Mouse (Mus musculus) MEL (cell line): ENCODE measurements at regions not wholly inside any gene's neighbourhood (a gene's known extent, or its start where the extent isn't known, plus 50 kb on each side); places are given as distances from the start of the nearest gene placed in this dataset.

ENCODE experiments used
- DNase-seq: peaks from one replicate; pipeline ENCODE4 v3.0.0; 2011; ENCODE audit warnings: low read depth, low spot score
- H3K27ac ChIP-seq: 2 replicates; pipeline ENCODE4 v1.5.1; 2012; ENCODE audit warnings: low read depth, mild to moderate bottlenecking, control low read depth, low read length, moderate library complexity; ENCODE audit not compliant: control insufficient read depth
- H3K27me3 ChIP-seq, 2 experiments: fragments of 150-350 bp in 1 of 2; sonication (generic) in 1 of 2; 2 replicates each; pipeline ENCODE4 v1.6.1; 2012; ENCODE audit warnings: low read length in 2 of 2, mild to moderate bottlenecking in 2 of 2, improper control_type of control experiment in 1 of 2, moderate library complexity in 1 of 2; ENCODE audit not compliant: insufficient read depth in 2 of 2, control insufficient read depth in 1 of 2
- H3K36me3 ChIP-seq, 2 experiments: 2 replicates each; pipeline ENCODE4 v1.6.1; 2012 to 2014; ENCODE audit warnings: low read length in 2 of 2, improper control_type of control experiment in 1 of 2, inconsistent platforms in 1 of 2, mild to moderate bottlenecking in 1 of 2; ENCODE audit not compliant: insufficient read depth in 2 of 2, control insufficient read depth in 1 of 2
- H3K4me1 ChIP-seq, 2 experiments: fragments of 150-350 bp in 1 of 2; sonication (generic) in 1 of 2; 2 replicates each; pipeline ENCODE4 v1.6.1; 2012; ENCODE audit warnings: low read length in 2 of 2, improper control_type of control experiment in 1 of 2, mild to moderate bottlenecking in 1 of 2; ENCODE audit not compliant: insufficient read depth in 2 of 2, control insufficient read depth in 1 of 2
- H3K4me3 ChIP-seq, 2 experiments: fragments of 150-350 bp in 1 of 2; sonication (generic) in 1 of 2; 2 replicates each; pipeline ENCODE4 v1.5.1; 2012; ENCODE audit warnings: low read depth in 2 of 2, low read length in 2 of 2, mild to moderate bottlenecking in 2 of 2, moderate library complexity in 2 of 2, control low read depth in 1 of 2, improper control_type of control experiment in 1 of 2; ENCODE audit not compliant: control insufficient read depth in 1 of 2, insufficient read depth in 1 of 2
- H3K79me2 ChIP-seq: 2 replicates; pipeline ENCODE4 v1.6.1; 2012; ENCODE audit warnings: mild to moderate bottlenecking, low read length, moderate library complexity; ENCODE audit not compliant: control insufficient read depth, poor library complexity, insufficient read depth
- H3K9ac ChIP-seq: 2 replicates; pipeline ENCODE4 v1.6.1; 2012; ENCODE audit warnings: low read depth, mild to moderate bottlenecking, control low read depth, low read length, moderate library complexity; ENCODE audit not compliant: control insufficient read depth, poor library complexity, severe bottlenecking
- H3K9me3 ChIP-seq: fragments of 150-350 bp; sonication (generic); replicated peaks from 2 replicates; pipeline ENCODE4 v1.6.1; 2012; ENCODE audit warnings: mild to moderate bottlenecking, low read length, improper control_type of control experiment, moderate library complexity; ENCODE audit not compliant: insufficient read depth
- BHLHE40 ChIP-seq: IDR thresholded peaks from 2 replicates; pipeline ENCODE4 v1.6.1; 2012; ENCODE audit warnings: low read depth, mild to moderate bottlenecking, inconsistent platforms, low read length, improper control_type of control experiment, borderline replicate concordance
- CHD2 ChIP-seq: IDR thresholded peaks from 2 replicates; pipeline ENCODE4 v1.6.1; 2011; ENCODE audit warnings: low read length, improper control_type of control experiment
- E2F4 ChIP-seq: IDR thresholded peaks from 2 replicates; pipeline ENCODE4 v1.6.1; 2011; ENCODE audit warnings: low read depth, low read length, improper control_type of control experiment, borderline replicate concordance
- ELF1 ChIP-seq: IDR thresholded peaks from 2 replicates; pipeline ENCODE4 v1.6.1; 2014; ENCODE audit warnings: low read depth, mild to moderate bottlenecking, inconsistent platforms, low read length, improper control_type of control experiment, moderate library complexity
- EP300 ChIP-seq, 2 experiments: IDR thresholded peaks; 2 replicates each; pipeline ENCODE4 v1.6.1; 2011; ENCODE audit warnings: improper control_type of control experiment in 2 of 2, low read length in 2 of 2, low read depth in 1 of 2, mild to moderate bottlenecking in 1 of 2
- ETS1 ChIP-seq: IDR thresholded peaks from 2 replicates; pipeline ENCODE4 v1.6.1; 2012; ENCODE audit warnings: low read depth, mild to moderate bottlenecking, inconsistent platforms, low read length, improper control_type of control experiment, moderate library complexity
- GABPA ChIP-seq: IDR thresholded peaks from 2 replicates; pipeline ENCODE4 v1.6.1; 2012; ENCODE audit warnings: low read depth, mild to moderate bottlenecking, inconsistent platforms, low read length, improper control_type of control experiment, moderate library complexity
- GATA1 ChIP-seq: IDR thresholded peaks from 2 replicates; pipeline ENCODE4 v1.6.1; 2011; ENCODE audit warnings: low read depth, low read length, improper control_type of control experiment
- HCFC1 ChIP-seq: IDR thresholded peaks from 2 replicates; pipeline ENCODE4 v1.6.1; 2012; ENCODE audit warnings: low read depth, mild to moderate bottlenecking, inconsistent platforms, low read length, improper control_type of control experiment, moderate library complexity
- JUND ChIP-seq: IDR thresholded peaks from 2 replicates; pipeline ENCODE4 v1.6.1; 2011; ENCODE audit warnings: low read depth, mild to moderate bottlenecking, improper control_type of control experiment, low read length
- MAFK ChIP-seq: IDR thresholded peaks from 2 replicates; pipeline ENCODE4 v1.6.1; 2011; ENCODE audit warnings: low read depth, mild to moderate bottlenecking, low read length, improper control_type of control experiment, borderline replicate concordance
- MAX ChIP-seq: IDR thresholded peaks from 2 replicates; pipeline ENCODE4 v1.6.1; 2011; ENCODE audit warnings: low read length, improper control_type of control experiment
- MEF2A ChIP-seq: IDR thresholded peaks from 2 replicates; pipeline ENCODE4 v1.6.1; 2014; ENCODE audit warnings: low read depth, mild to moderate bottlenecking, inconsistent platforms, low read length, improper control_type of control experiment; ENCODE audit not compliant: poor library complexity, insufficient replicate concordance, severe bottlenecking; ENCODE audit errors: extremely low read depth
- MXI1 ChIP-seq: IDR thresholded peaks from 2 replicates; pipeline ENCODE4 v1.6.1; 2011; ENCODE audit warnings: mild to moderate bottlenecking, low read depth, low read length, improper control_type of control experiment
- NELFE ChIP-seq: IDR thresholded peaks from 2 replicates; pipeline ENCODE4 v1.6.1; 2011; ENCODE audit warnings: low read depth, low read length, improper control_type of control experiment
- NRF1 ChIP-seq: IDR thresholded peaks from 2 replicates; pipeline ENCODE4 v1.6.1; 2014; ENCODE audit warnings: low read depth, mild to moderate bottlenecking, inconsistent platforms, low read length, improper control_type of control experiment, moderate library complexity; ENCODE audit not compliant: poor library complexity, insufficient read depth, severe bottlenecking
- POLR2A ChIP-seq, 2 experiments: IDR thresholded peaks; 2 replicates each; pipeline ENCODE4 v1.6.1; 2011 to 2012; ENCODE audit warnings: low read length in 2 of 2, mild to moderate bottlenecking in 2 of 2, control low read depth in 1 of 2, improper control_type of control experiment in 1 of 2, low read depth in 1 of 2, moderate library complexity in 1 of 2; ENCODE audit not compliant: control insufficient read depth in 1 of 2, insufficient read depth in 1 of 2, poor library complexity in 1 of 2
- POLR2AphosphoS5 ChIP-seq: IDR thresholded peaks from 2 replicates; pipeline ENCODE4 v1.6.1; 2012; ENCODE audit warnings: low read depth, borderline replicate concordance, mild to moderate bottlenecking, inconsistent platforms, low read length, moderate library complexity, mixed read lengths
- RAD21 ChIP-seq: IDR thresholded peaks from 2 replicates; pipeline ENCODE4 v1.6.1; 2011; ENCODE audit warnings: mild to moderate bottlenecking, low read depth, low read length, improper control_type of control experiment
- SIN3A ChIP-seq: IDR thresholded peaks from 2 replicates; pipeline ENCODE4 v1.6.1; 2012; ENCODE audit warnings: low read length, improper control_type of control experiment, inconsistent platforms
- SMC3 ChIP-seq: IDR thresholded peaks from 2 replicates; pipeline ENCODE4 v1.6.1; 2011; ENCODE audit warnings: low read depth, low read length, improper control_type of control experiment
- TAL1 ChIP-seq: IDR thresholded peaks from 2 replicates; pipeline ENCODE4 v1.6.1; 2012; ENCODE audit warnings: mild to moderate bottlenecking, inconsistent platforms, low read length, moderate library complexity, mixed read lengths
- TBP ChIP-seq: IDR thresholded peaks from 2 replicates; pipeline ENCODE4 v1.8.0; 2011; ENCODE audit warnings: low read depth, low read length, improper control_type of control experiment
- TCF12 ChIP-seq: IDR thresholded peaks from 2 replicates; pipeline ENCODE4 v1.6.1; 2014; ENCODE audit warnings: low read depth, mild to moderate bottlenecking, inconsistent platforms, low read length, improper control_type of control experiment, moderate library complexity
- USF1 ChIP-seq: IDR thresholded peaks from 2 replicates; pipeline ENCODE4 v1.6.1; 2014; ENCODE audit warnings: low read depth, mild to moderate bottlenecking, inconsistent platforms, low read length, improper control_type of control experiment, moderate library complexity
- USF2 ChIP-seq, 2 experiments: IDR thresholded peaks; 2 replicates each; pipeline ENCODE4 v1.6.1; 2011 to 2012; ENCODE audit warnings: improper control_type of control experiment in 2 of 2, low read length in 2 of 2, borderline replicate concordance in 1 of 2, inconsistent platforms in 1 of 2, low read depth in 1 of 2, mild to moderate bottlenecking in 1 of 2; ENCODE audit not compliant: insufficient read depth in 1 of 2
- ZMIZ1 ChIP-seq: IDR thresholded peaks from 2 replicates; pipeline ENCODE4 v1.6.1; 2012; ENCODE audit warnings: low read depth, mild to moderate bottlenecking, inconsistent platforms, low read length, improper control_type of control experiment, moderate library complexity
- ZNF384 ChIP-seq: IDR thresholded peaks from 2 replicates; pipeline ENCODE4 v1.6.1; 2012; ENCODE audit warnings: low read depth, mild to moderate bottlenecking, inconsistent platforms, low read length, improper control_type of control experiment

- DNase-seq = no peak
Measured at GRCm38 (mm10) chr2:48612251-48612650, 201.7 kb upstream of the Acvr2a start.

GRCm38 (mm10) chr2:48617141-48617699 lies 196.7 kb upstream of the Acvr2a start:
- Histone ChIP-seq H3K4me3 (no peak overlapping the region), H3K27ac (no peak overlapping the region), H3K36me3 (peaks cover 0 to 2% of the 10 kb centered on the region in 2 experiments; a peak in 1 of 4 replicates), H3K79me2 (no peaks in the 10 kb centered on the region), H3K4me1 (peaks cover 0 to 3% of the 10 kb centered on the region in 2 experiments; a peak in 2 of 4 replicates), H3K9me3 (no peaks in the 10 kb centered on the region), H3K9ac (no peak overlapping the region), H3K27me3 (no peaks in the 10 kb centered on the region)
- peak; percentile 17 for DNase-seq
- TF ChIP-seq TCF12 = peak; percentile 69
- TF ChIP-seq USF1 = peak; percentile 56; the same call in 1 of the 2 replicates
- TF ChIP-seq EP300 (IDR thresholded peaks at IDR 0.05; ENCODE audit: low read depth in 1 of 2, low read length in 2 of 2) = peak; percentile 29 to 62; a peak in 3 of 4 replicates
- TF ChIP-seq JUND = no peak
- peak; percentile 83 for TF ChIP-seq MXI1
- TF ChIP-seq TAL1 = no peak
- TF ChIP-seq ETS1 = peak; percentile 68
- no peak for TF ChIP-seq HCFC1
- TF ChIP-seq ZMIZ1 = no peak
- TF ChIP-seq MAX = peak; percentile 52; the same call in 1 of the 2 replicates
- TF ChIP-seq SIN3A = peak; percentile 58
- no peak for TF ChIP-seq ZNF384
- TF ChIP-seq GATA1 = peak; percentile 50
- no peak for TF ChIP-seq NRF1
- TF ChIP-seq POLR2A (IDR thresholded peaks at IDR 0.05; ENCODE audit: control insufficient read depth in 1 of 2, insufficient read depth in 1 of 2, low read depth in 1 of 2, low read length in 2 of 2, poor library complexity in 1 of 2) = no peak
- TF ChIP-seq MEF2A = 0 out of 2 replicates have a peak, but pooled peaks have one; percentile 13
- peak; percentile 92 for TF ChIP-seq BHLHE40
- TF ChIP-seq SMC3 = no peak
- TF ChIP-seq TBP = no peak

More at GRCm38 (mm10) chr2:48612251-48612650, 201.7 kb upstream of the Acvr2a start:
- no peaks in the 10 kb centered on the region for H3K27me3 ChIP-seq
- H3K4me3 ChIP-seq = no peak overlapping the region
- no peaks in the 10 kb centered on the region for H3K4me1 ChIP-seq
- H3K27ac ChIP-seq = no peak overlapping the region
- H3K79me2 ChIP-seq = no peaks in the 10 kb centered on the region
- no peaks in the 10 kb centered on the region for H3K9me3 ChIP-seq
- TF ChIP-seq POLR2AphosphoS5 (no peak), MAFK (no peak), RAD21 (no peak), ELF1 (no peak), TBP (no peak), E2F4 (no peak), EP300 (IDR thresholded peaks at IDR 0.05; ENCODE audit: low read depth in 1 of 2, low read length in 2 of 2) (no peak), USF1 (no peak), MXI1 (no peak), GABPA (no peak), CHD2 (no peak), HCFC1 (no peak), SIN3A (no peak), NELFE (no peak), USF2 (IDR thresholded peaks at IDR 0.05; ENCODE audit: borderline replicate concordance in 1 of 2, insufficient read depth in 1 of 2, low read depth in 1 of 2, low read length in 2 of 2) (no peak)
- no peaks in the 10 kb centered on the region for H3K36me3 ChIP-seq
- no peak overlapping the region for H3K9ac ChIP-seq
